Mouse (Mus musculus): ENCODE data around the gene Plscr2.

- TF ChIP-seq CTCF (IDR thresholded peaks at IDR 0.05; ENCODE audit: insufficient read depth, low read depth, low read length) (no peak), POLR2A (IDR thresholded peaks at IDR 0.05; ENCODE audit: insufficient read depth, low read depth, low read length) (no peak)
Measured at GRCm38 (mm10) chr9:92273271-92273670, 2.1 kb upstream of the Plscr2 start.
